Mouse (Mus musculus): Measurements from ENCODE around the gene Rgsl1. TPM values are rescaled to one million over a fixed set of nuclear protein-coding genes. Genes with fewer than 3 reads are reported as not detected.

Gene Rgsl1
- total and polyA plus RNA-seq, 3 experiments: not detected

GRCm38 (mm10) chr1:153747861-153748530 is 95.9 kb downstream of the Rgsl1 start:
- H3K79me2 ChIP-seq (ENCODE audit: control insufficient read depth, insufficient read depth, low read length, poor library complexity): no peaks in the 10 kb centered on the region; the same call in 1 of the 2 replicates
- TF ChIP-seq BHLHE40 (IDR thresholded peaks at IDR 0.05; ENCODE audit: borderline replicate concordance, low read depth, low read length) (no peak), POLR2A (IDR thresholded peaks at IDR 0.05; ENCODE audit: control insufficient read depth in 1 of 2, insufficient read depth in 1 of 2, low read depth in 1 of 2, low read length in 2 of 2, poor library complexity in 1 of 2) (no peak), KAT2A (conservative IDR thresholded peaks at IDR 0.05; ENCODE audit: low read depth, low read length) (no peak), MAFK (IDR thresholded peaks at IDR 0.05; ENCODE audit: borderline replicate concordance, low read depth, low read length) (no peak), SIN3A (IDR thresholded peaks at IDR 0.05; ENCODE audit: low read length) (no peak), ZMIZ1 (IDR thresholded peaks at IDR 0.05; ENCODE audit: low read depth, low read length) (no peak), UBTF (IDR thresholded peaks at IDR 0.05; ENCODE audit: borderline replicate concordance, insufficient read depth, low read depth, low read length) (no peak), RAD21 (IDR thresholded peaks at IDR 0.05; ENCODE audit: low read depth, low read length) (no peak), TBP (IDR thresholded peaks at IDR 0.05; ENCODE audit: low read depth, low read length) (no peak), MXI1 (IDR thresholded peaks at IDR 0.05; ENCODE audit: low read depth, low read length) (no peak)
- no peaks in the 10 kb centered on the region for H3K9me3 ChIP-seq (replicated peaks; ENCODE audit: insufficient read depth, low read length)
- no peaks in the 10 kb centered on the region for H3K27me3 ChIP-seq (ENCODE audit: control insufficient read depth in 1 of 2, insufficient read depth in 2 of 2, low read length in 2 of 2)
- H3K4me3 ChIP-seq (ENCODE audit: control insufficient read depth in 1 of 2, insufficient read depth in 1 of 2, low read depth in 2 of 2, low read length in 2 of 2): no peak overlapping the region
- peaks cover 0 to 7% of the 10 kb centered on the region in 2 experiments; a peak in 1 of 4 replicates for H3K36me3 ChIP-seq (ENCODE audit: control insufficient read depth in 1 of 2, insufficient read depth in 2 of 2, low read length in 2 of 2)
- H3K9ac ChIP-seq (ENCODE audit: control insufficient read depth, low read depth, low read length, poor library complexity, severe bottlenecking): no peak overlapping the region
- H3K4me1 ChIP-seq (ENCODE audit: control insufficient read depth in 1 of 2, insufficient read depth in 2 of 2, low read length in 2 of 2): peaks cover 0 to 17% of the 10 kb centered on the region in 2 experiments; a peak in 2 of 4 replicates
- peak; percentile 9 for DNase-seq (ENCODE audit: low read depth, low spot score)
- no peak overlapping the region for H3K27ac ChIP-seq (ENCODE audit: control insufficient read depth, low read depth, low read length)

- peaks cover 0 to 7% of the 10 kb centered on the region in 2 experiments; a peak in 1 of 4 replicates for H3K36me3 ChIP-seq (ENCODE audit: control insufficient read depth in 1 of 2, insufficient read depth in 2 of 2, low read length in 2 of 2)
- H3K4me1 ChIP-seq (ENCODE audit: control insufficient read depth in 1 of 2, insufficient read depth in 2 of 2, low read length in 2 of 2): peaks cover 0 to 17% of the 10 kb centered on the region in 2 experiments; a peak in 2 of 4 replicates
- no peak overlapping the region for H3K27ac ChIP-seq (ENCODE audit: control insufficient read depth, low read depth, low read length)
- peak; percentile 84 for DNase-seq (ENCODE audit: low read depth, low spot score)
- 0 out of 4 replicates have a peak overlapping the region, but pooled peaks of 1 of the 2 experiments have one; percentile 21 for H3K4me3 ChIP-seq (ENCODE audit: control insufficient read depth in 1 of 2, insufficient read depth in 1 of 2, low read depth in 2 of 2, low read length in 2 of 2)
- no peaks in the 10 kb centered on the region for H3K9me3 ChIP-seq (replicated peaks; ENCODE audit: insufficient read depth, low read length)
- no peaks in the 10 kb centered on the region for H3K27me3 ChIP-seq (ENCODE audit: control insufficient read depth in 1 of 2, insufficient read depth in 2 of 2, low read length in 2 of 2)
- no peaks in the 10 kb centered on the region; the same call in 1 of the 2 replicates for H3K79me2 ChIP-seq (ENCODE audit: control insufficient read depth, insufficient read depth, low read length, poor library complexity)
- no peak for TF ChIP-seq ZKSCAN1 (IDR thresholded peaks at IDR 0.05; ENCODE audit: low read depth, low read length)
- TF ChIP-seq SIN3A (IDR thresholded peaks at IDR 0.05; ENCODE audit: low read length): peak; percentile 43; the same call in 1 of the 2 replicates
- no peak for TF ChIP-seq CHD2 (IDR thresholded peaks at IDR 0.05; ENCODE audit: low read length)
- TF ChIP-seq GATA1 (IDR thresholded peaks at IDR 0.05; ENCODE audit: low read depth, low read length): no peak
- TF ChIP-seq ZC3H11A (IDR thresholded peaks at IDR 0.05; ENCODE audit: low read depth, low read length): peak; percentile 44
- no peak for TF ChIP-seq EP300 (IDR thresholded peaks at IDR 0.05; ENCODE audit: low read depth in 1 of 2, low read length in 2 of 2)
- TF ChIP-seq SMC3 (IDR thresholded peaks at IDR 0.05; ENCODE audit: low read depth, low read length): peak; percentile 72
- TF ChIP-seq MYC (IDR thresholded peaks at IDR 0.05; ENCODE audit: low read depth, low read length): no peak
- no peak for TF ChIP-seq ETS1 (IDR thresholded peaks at IDR 0.05; ENCODE audit: low read depth, low read length)
- TF ChIP-seq JUND (IDR thresholded peaks at IDR 0.05; ENCODE audit: low read depth, low read length): no peak
- TF ChIP-seq TCF12 (IDR thresholded peaks at IDR 0.05; ENCODE audit: low read depth, low read length): no peak
- peak; percentile 78 for TF ChIP-seq RAD21 (IDR thresholded peaks at IDR 0.05; ENCODE audit: low read depth, low read length)
- TF ChIP-seq CTCF (IDR thresholded peaks at IDR 0.05 in 2 of 3, conservative IDR thresholded peaks at IDR 0.05 in 1 of 3; ENCODE audit: control insufficient read depth in 1 of 3, insufficient read depth in 1 of 3, low read depth in 2 of 3, low read length in 3 of 3, poor library complexity in 1 of 3, severe bottlenecking in 1 of 3): peak; percentile 67 to 84 (median 82)
- no peak for TF ChIP-seq TAL1 (IDR thresholded peaks at IDR 0.05; ENCODE audit: low read length)
- no peak for TF ChIP-seq KAT2A (conservative IDR thresholded peaks at IDR 0.05; ENCODE audit: low read depth, low read length)
- no peak overlapping the region for H3K9ac ChIP-seq (ENCODE audit: control insufficient read depth, low read depth, low read length, poor library complexity, severe bottlenecking)
These were observed 97.2 kb downstream of the Rgsl1 start for GRCm38 (mm10) chr1:153746728-153747127.

Measured in MEL (cell line).